Mouse (Mus musculus) spleen, adult 18-20 months (tissue): ENCODE data around the gene AC131692.1.

Source experiments
- DNase-seq, 2 experiments: peaks; one replicate each; pipeline ENCODE4 v3.0.0; 2022; ENCODE audit warnings: mixed read lengths in 2 of 2

Gene AC131692.1

GRCm38 (mm10) chr19:6068951-6069350 is 25.3 kb upstream of the AC131692.1 start:
- no peak for DNase-seq

- DNase-seq: no peak
These were observed 24.4 kb upstream of the AC131692.1 start for GRCm38 (mm10) chr19:6069851-6070250.

GRCm38 (mm10) chr19:6070571-6071250 is 23.5 kb upstream of the AC131692.1 start:
- DNase-seq: no peak

- DNase-seq: no peak
These were observed 23.0 kb upstream of the AC131692.1 start for GRCm38 (mm10) chr19:6071261-6071660.

- no peak for DNase-seq
These were observed 20.3 kb upstream of the AC131692.1 start for GRCm38 (mm10) chr19:6073889-6074288.

GRCm38 (mm10) chr19:6076564-6077393 is 17.4 kb upstream of the AC131692.1 start, which contains the start of gene Vps51:
Vps51 (minus strand) TSS chr19:6077231.
- DNase-seq: peak; percentile 66 to 81

GRCm38 (mm10) chr19:6079983-6080480 is 14.2 kb upstream of the AC131692.1 start, which contains the start of gene Tmem262:
Tmem262 (plus strand) TSS chr19:6080033.
- DNase-seq: no peak

GRCm38 (mm10) chr19:6082156-6082555 is 12.1 kb upstream of the AC131692.1 start, which contains the start of gene Gm28374:
Gm28374 (minus strand) TSS chr19:6082256.
- DNase-seq: no peak

GRCm38 (mm10) chr19:6084478-6085248 is 9.6 kb upstream of the AC131692.1 start, which contains the start of the genes Zfpl1 and Cdca5:
Zfpl1 (minus strand) TSS chr19:6084956.
Cdca5 (plus strand) TSS chr19:6084983.
- DNase-seq: peak; percentile 92 to 94

GRCm38 (mm10) chr19:6085417-6085879 is 8.8 kb upstream of the AC131692.1 start:
- peak; percentile 48 to 56 for DNase-seq

- no peak for DNase-seq
These were observed 5.4 kb upstream of the AC131692.1 start for GRCm38 (mm10) chr19:6088841-6089240.

- DNase-seq: no peak
These were observed 3.6 kb downstream of the AC131692.1 start for GRCm38 (mm10) chr19:6097847-6098246.

- no peak for DNase-seq
These were observed 7.0 kb downstream of the AC131692.1 start for GRCm38 (mm10) chr19:6101186-6101585.

- no peak for DNase-seq
These were observed 8.1 kb downstream of the AC131692.1 start for GRCm38 (mm10) chr19:6102169-6102853.

- DNase-seq: no peak
These were observed 10.3 kb downstream of the AC131692.1 start for GRCm38 (mm10) chr19:6104476-6104875.

- no peak for DNase-seq
These were observed 11.4 kb downstream of the AC131692.1 start, which contains the start of gene Naaladl1 for GRCm38 (mm10) chr19:6105586-6105985. Naaladl1 (plus strand) TSS chr19:6105782.

GRCm38 (mm10) chr19:6113116-6113515 is 18.9 kb downstream of the AC131692.1 start:
- DNase-seq: no peak

- DNase-seq: no peak
These were observed 22.1 kb downstream of the AC131692.1 start for GRCm38 (mm10) chr19:6116113-6116850.

- no peak for DNase-seq
These were observed 23.2 kb downstream of the AC131692.1 start for GRCm38 (mm10) chr19:6117346-6117985.

GRCm38 (mm10) chr19:6117986-6118676 is 23.9 kb downstream of the AC131692.1 start, which contains the start of gene Sac3d1:
Sac3d1 (minus strand) TSS chr19:6118650.
- peak; percentile 79 to 84 for DNase-seq
